Mouse (Mus musculus) hindbrain, embryonic 15.5 days (tissue): ENCODE measurements at regions not wholly inside any gene's neighbourhood (a gene's known extent, or its start where the extent isn't known, plus 50 kb on each side); places are given as distances from the start of the nearest gene placed in this dataset.

Experiments used
- ATAC-seq: fragments of 200-750 bp; cut with Nextera tagmentation; 2 replicates; pipeline ENCODE4 v1.8.0; 2017; ENCODE audit warnings: low read depth, moderate number of reproducible peaks, moderate TSS enrichment; ENCODE audit not compliant: low FRiP score
- H3K27ac ChIP-seq: fragments of 300-500 bp; sonication (generic); replicated peaks from 2 replicates; pipeline ENCODE4 v1.5.1; 2015; ENCODE audit warnings: mild to moderate bottlenecking, inconsistent platforms
- H3K27me3 ChIP-seq: fragments of 300-500 bp; sonication (generic); 2 replicates; pipeline ENCODE4 v1.6.1; 2015; ENCODE audit warnings: control low read depth, inconsistent platforms
- H3K36me3 ChIP-seq: fragments of 300-500 bp; sonication (generic); 2 replicates; pipeline ENCODE4 v1.6.1; 2015; ENCODE audit warnings: control low read depth, inconsistent platforms
- H3K4me1 ChIP-seq: fragments of 300-500 bp; sonication (generic); replicated peaks from 2 replicates; pipeline ENCODE4 v1.6.1; 2015; ENCODE audit warnings: control low read depth, inconsistent platforms
- H3K4me2 ChIP-seq: fragments of 300-500 bp; sonication (generic); 2 replicates; pipeline ENCODE4 v1.6.1; 2015; ENCODE audit warnings: moderate library complexity, mild to moderate bottlenecking, inconsistent platforms
- H3K4me3 ChIP-seq: fragments of 300-500 bp; sonication (generic); 2 replicates; pipeline ENCODE4 v1.5.1; 2015; ENCODE audit warnings: mild to moderate bottlenecking, inconsistent platforms
- H3K9ac ChIP-seq: fragments of 300-500 bp; sonication (generic); 2 replicates; pipeline ENCODE4 v1.6.1; 2015; ENCODE audit warnings: inconsistent platforms
- H3K9me3 ChIP-seq: fragments of 300-500 bp; sonication (generic); 2 replicates; pipeline ENCODE4 v1.6.1; 2016; ENCODE audit warnings: control low read depth, inconsistent platforms
- WGBS: fragments of 180-500 bp; shearing (Covaris S2); methylation state at CpG from one replicate; pipeline ENCODE4 v1.1.7; 2015; 5-methylcytosine and 5-hydroxymethylcytosine counted together

DNA sequence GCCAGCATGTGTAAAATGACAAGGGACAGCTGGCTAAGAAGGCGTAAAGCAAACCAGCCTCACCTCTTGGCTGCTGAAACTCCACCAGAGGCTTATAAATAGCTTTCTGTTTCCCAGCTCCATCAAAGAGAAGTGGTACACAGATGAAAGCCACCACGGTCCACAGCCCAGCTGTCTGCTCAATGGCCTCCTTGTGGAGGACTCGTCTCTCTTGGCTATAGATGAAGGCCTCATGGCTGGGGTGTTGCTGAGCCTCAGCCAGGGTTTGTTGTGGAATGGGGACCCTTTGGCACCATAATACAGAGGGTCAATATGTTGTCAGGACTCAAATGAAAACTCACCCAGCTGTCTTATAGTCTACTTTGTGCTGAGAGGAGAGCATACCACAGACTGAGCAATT lies 385.1 kb downstream of the Sfmbt2 start:
- peaks cover 7% of the 10 kb centered on the region; the same call in 1 of the 2 replicates for H3K4me1 ChIP-seq
- no peak overlapping the region for H3K27ac ChIP-seq
- H3K9me3 ChIP-seq, result no peaks in the 10 kb centered on the region
- H3K36me3 ChIP-seq, result no peaks in the 10 kb centered on the region
- H3K27me3 ChIP-seq, result no peaks in the 10 kb centered on the region
- H3K4me3 ChIP-seq, result no peak overlapping the region
- 0 out of 2 replicates have a peak, but pooled peaks have one; percentile 38 for ATAC-seq
- no peak overlapping the region for H3K9ac ChIP-seq
- 62% methylated on average over 3 of the region's 3 CpGs for WGBS
- no peak overlapping the region for H3K4me2 ChIP-seq

DNA sequence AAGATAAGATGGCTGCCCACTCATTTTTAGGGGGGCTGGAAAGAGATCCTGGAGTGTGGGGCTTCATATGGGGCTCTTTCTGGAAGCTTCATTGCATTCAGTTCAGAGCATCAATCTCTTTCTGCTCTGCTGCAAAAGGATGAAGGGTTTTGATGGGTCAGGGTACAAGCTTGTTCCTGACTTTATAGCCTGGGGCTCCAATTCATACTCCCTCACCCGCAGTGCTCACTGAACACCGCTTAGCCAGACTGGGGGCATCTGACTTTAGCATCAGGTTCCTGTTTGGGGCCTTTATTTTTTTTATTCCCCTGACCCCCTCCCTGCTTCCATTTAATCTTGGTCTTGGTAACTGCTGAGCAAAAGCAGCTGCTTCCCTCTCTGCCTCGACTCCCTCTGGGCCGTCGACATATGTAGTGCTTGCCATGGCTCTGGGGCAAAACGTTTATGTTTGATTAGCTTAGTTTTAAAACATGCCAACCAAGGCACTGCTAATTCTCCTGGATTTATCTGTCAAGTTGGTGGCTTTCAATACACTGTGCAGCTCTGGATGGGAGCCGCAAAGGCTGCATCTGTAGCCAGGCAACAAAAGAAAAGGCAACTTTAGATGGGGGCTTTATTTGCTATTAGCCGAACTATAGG lies 387.0 kb downstream of the Sfmbt2 start:
- ATAC-seq, result peak; percentile 54; the same call in 1 of the 2 replicates
- Histone ChIP-seq H3K27me3 (no peaks in the 10 kb centered on the region), H3K4me2 (no peak overlapping the region), H3K27ac (0 out of 2 replicates have a peak overlapping the region, but pooled peaks have one; percentile 1), H3K36me3 (no peaks in the 10 kb centered on the region), H3K4me1 (peaks cover 7% of the 10 kb centered on the region; the same call in 1 of the 2 replicates), H3K4me3 (no peak overlapping the region), H3K9ac (no peak overlapping the region), H3K9me3 (no peaks in the 10 kb centered on the region)
- 26% methylated on average over 8 of the region's 8 CpGs for WGBS

DNA sequence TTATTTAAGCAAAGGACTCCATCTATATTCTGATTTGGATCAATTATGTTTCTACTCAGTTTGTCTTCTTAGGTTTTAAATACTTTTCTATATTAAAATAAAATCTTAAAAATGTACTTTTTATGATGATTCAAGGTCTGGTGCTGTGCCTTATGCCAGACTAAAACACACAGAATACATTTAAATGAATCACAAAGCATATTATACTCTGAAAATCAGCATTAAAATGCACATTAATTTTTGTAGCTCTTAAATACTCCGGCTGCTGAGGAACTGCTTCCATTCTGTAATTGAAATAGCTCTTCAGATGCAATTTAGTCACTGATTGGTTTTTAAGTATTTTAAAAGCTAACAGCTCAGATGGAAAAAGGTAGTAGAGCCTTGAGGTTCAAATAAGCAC lies 387.6 kb downstream of the Sfmbt2 start:
- peaks cover 7% of the 10 kb centered on the region; the same call in 1 of the 2 replicates for H3K4me1 ChIP-seq
- H3K9me3 ChIP-seq, result no peaks in the 10 kb centered on the region
- H3K4me2 ChIP-seq, result no peak overlapping the region
- ATAC-seq, result no peak
- 50% methylated on average over 1 of the region's 1 CpGs for WGBS
- H3K27ac ChIP-seq, result no peak overlapping the region
- H3K27me3 ChIP-seq, result no peaks in the 10 kb centered on the region
- no peaks in the 10 kb centered on the region for H3K36me3 ChIP-seq
- H3K9ac ChIP-seq, result no peak overlapping the region
- no peak overlapping the region for H3K4me3 ChIP-seq

DNA sequence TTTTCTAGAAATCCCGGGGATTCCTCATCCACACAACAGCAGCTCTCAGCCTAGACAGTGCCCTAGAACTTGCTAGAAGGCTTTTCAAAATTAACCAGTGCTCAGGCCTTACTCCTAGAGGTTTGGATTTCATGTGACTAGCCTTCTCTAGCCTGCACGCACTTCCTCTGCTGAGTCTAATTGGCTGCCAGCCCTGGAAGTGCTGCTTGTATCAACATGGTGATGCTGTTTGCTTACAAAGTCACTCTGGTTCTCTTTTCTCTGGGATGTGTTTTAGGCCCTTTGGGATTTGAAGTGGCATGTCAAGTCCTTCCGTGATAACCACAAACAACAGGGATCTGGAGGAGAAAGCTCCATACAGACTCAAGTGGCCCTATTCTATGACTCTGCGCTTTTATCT lies 391.9 kb downstream of the Sfmbt2 start:
- H3K36me3 ChIP-seq, result no peaks in the 10 kb centered on the region
- peaks cover 4% of the 10 kb centered on the region; the same call in 1 of the 2 replicates for H3K4me1 ChIP-seq
- WGBS, result 83% methylated on average over 4 of the region's 4 CpGs
- no peak overlapping the region for H3K27ac ChIP-seq
- H3K9me3 ChIP-seq, result no peaks in the 10 kb centered on the region
- no peak for ATAC-seq
- H3K4me3 ChIP-seq, result no peak overlapping the region
- no peak overlapping the region for H3K4me2 ChIP-seq
- H3K27me3 ChIP-seq, result no peaks in the 10 kb centered on the region
- no peak overlapping the region for H3K9ac ChIP-seq

DNA sequence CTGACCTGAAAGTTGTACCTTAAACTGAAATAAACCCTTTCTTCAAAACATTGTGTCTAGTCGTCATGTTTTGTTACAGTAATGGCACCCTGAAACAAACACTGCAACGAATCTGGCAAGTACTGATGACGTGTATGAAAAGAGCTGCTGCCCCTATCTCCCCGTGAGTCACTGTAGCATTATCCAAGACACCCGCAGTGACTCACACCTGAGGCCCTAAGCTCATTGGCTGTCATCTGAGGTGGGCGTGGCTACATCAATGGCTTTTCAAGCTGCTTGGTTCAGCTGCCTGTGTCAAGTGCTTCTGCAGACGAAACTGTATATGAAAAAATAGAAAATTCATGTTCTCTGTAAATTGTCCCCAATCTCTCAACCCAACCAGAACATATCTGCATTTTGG lies 388.8 kb upstream of the Prkcq start:
- 63% methylated on average over 7 of the region's 7 CpGs for WGBS

GRCm38 (mm10) chr2:10783594-10783993 lies 388.3 kb upstream of the Prkcq start:
- Histone ChIP-seq H3K4me1 (peaks cover 7% of the 10 kb centered on the region; the same call in 1 of the 2 replicates), H3K9ac (no peak overlapping the region), H3K4me2 (no peak overlapping the region), H3K9me3 (no peaks in the 10 kb centered on the region), H3K27ac (no peak overlapping the region), H3K36me3 (no peaks in the 10 kb centered on the region), H3K27me3 (no peaks in the 10 kb centered on the region), H3K4me3 (no peak overlapping the region)
- WGBS, result 61% methylated on average over 6 of the region's 6 CpGs
- ATAC-seq, result no peak

More for the DNA sequence above, 388.8 kb upstream of the Prkcq start:
- no peak for ATAC-seq
- no peak overlapping the region for H3K9ac ChIP-seq
- H3K9me3 ChIP-seq, result no peaks in the 10 kb centered on the region
- H3K27ac ChIP-seq, result no peak overlapping the region
- H3K27me3 ChIP-seq, result no peaks in the 10 kb centered on the region
- no peak overlapping the region for H3K4me3 ChIP-seq
- H3K4me1 ChIP-seq, result peaks cover 5% of the 10 kb centered on the region; the same call in 1 of the 2 replicates
- H3K36me3 ChIP-seq, result no peaks in the 10 kb centered on the region
- no peak overlapping the region for H3K4me2 ChIP-seq

DNA sequence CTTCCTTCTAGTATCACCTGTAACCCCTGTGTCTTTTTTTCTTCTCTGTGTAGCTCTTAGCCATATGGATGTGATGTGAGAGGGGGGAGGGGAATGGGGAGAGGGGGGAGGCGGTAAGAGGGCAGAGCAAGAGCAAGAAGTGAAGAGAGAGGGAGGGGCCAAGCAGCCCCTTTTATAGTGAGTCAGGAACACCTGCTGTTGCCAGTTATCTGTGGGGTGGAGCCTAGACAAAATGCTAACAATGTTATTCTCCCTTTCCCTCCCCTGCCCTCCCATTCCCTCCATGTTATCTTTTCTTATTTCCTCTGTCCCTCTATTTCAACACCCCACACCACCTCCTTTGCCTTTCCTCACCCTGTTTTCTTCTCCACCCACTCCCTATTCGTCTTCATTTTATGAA lies 387.6 kb upstream of the Prkcq start:
- 56% methylated on average over 1 of the region's 2 CpGs for WGBS
- no peak overlapping the region for H3K27ac ChIP-seq
- H3K27me3 ChIP-seq, result no peaks in the 10 kb centered on the region
- H3K4me2 ChIP-seq, result no peak overlapping the region
- H3K4me1 ChIP-seq, result peaks cover 9% of the 10 kb centered on the region; the same call in 1 of the 2 replicates
- H3K9me3 ChIP-seq, result no peaks in the 10 kb centered on the region
- no peak for ATAC-seq
- H3K36me3 ChIP-seq, result no peaks in the 10 kb centered on the region
- H3K9ac ChIP-seq, result no peak overlapping the region
- H3K4me3 ChIP-seq, result no peak overlapping the region

- Histone ChIP-seq H3K9ac (no peak overlapping the region), H3K9me3 (no peaks in the 10 kb centered on the region), H3K4me2 (no peak overlapping the region), H3K4me1 (peaks cover 9% of the 10 kb centered on the region; the same call in 1 of the 2 replicates), H3K27ac (no peak overlapping the region), H3K36me3 (no peaks in the 10 kb centered on the region), H3K27me3 (no peaks in the 10 kb centered on the region), H3K4me3 (no peak overlapping the region)
- ATAC-seq, result no peak
- 32% methylated on average over 2 of the region's 2 CpGs for WGBS
Measured at GRCm38 (mm10) chr2:10785156-10785555, 386.8 kb upstream of the Prkcq start.

- H3K27me3 ChIP-seq, result no peaks in the 10 kb centered on the region
- WGBS, result 23% methylated on average over 1 of the region's 1 CpGs
- no peak overlapping the region for H3K9ac ChIP-seq
- H3K9me3 ChIP-seq, result no peaks in the 10 kb centered on the region
- peaks cover 7% of the 10 kb centered on the region; the same call in 1 of the 2 replicates for H3K4me1 ChIP-seq
- H3K27ac ChIP-seq, result no peak overlapping the region
- no peaks in the 10 kb centered on the region for H3K36me3 ChIP-seq
- no peak overlapping the region for H3K4me2 ChIP-seq
- peak; percentile 82 for ATAC-seq
- no peak overlapping the region for H3K4me3 ChIP-seq
Measured at GRCm38 (mm10) chr2:10788509-10788908, 383.4 kb upstream of the Prkcq start.

DNA sequence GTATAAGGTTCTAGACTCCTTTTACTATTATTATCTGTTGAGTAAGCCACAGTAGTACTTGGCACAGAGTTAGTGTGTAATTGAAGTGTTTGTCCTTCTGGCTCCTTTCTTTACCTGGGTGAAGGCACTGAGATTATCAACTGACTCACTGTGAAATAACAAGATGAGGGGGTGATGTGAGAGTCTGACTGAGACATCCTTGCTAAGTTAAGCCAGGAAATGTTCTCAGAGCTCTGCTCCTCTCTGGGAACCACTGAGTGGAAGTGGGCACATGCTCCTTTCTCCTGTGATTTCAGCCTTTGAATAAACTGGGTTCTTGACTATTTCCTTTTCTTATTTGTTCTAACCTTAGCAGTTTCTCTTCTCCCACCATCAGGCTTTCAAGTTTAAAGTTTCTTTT lies 380.7 kb upstream of the Prkcq start:
- no peak overlapping the region for H3K4me3 ChIP-seq
- no peak overlapping the region for H3K9ac ChIP-seq
- H3K27me3 ChIP-seq, result no peaks in the 10 kb centered on the region
- no peaks in the 10 kb centered on the region for H3K9me3 ChIP-seq
- no peak overlapping the region for H3K27ac ChIP-seq
- no peaks in the 10 kb centered on the region for H3K36me3 ChIP-seq
- no peak for ATAC-seq
- 0 out of 2 replicates have a peak, but pooled peaks cover 3% of the 10 kb centered on the region for H3K4me1 ChIP-seq
- H3K4me2 ChIP-seq, result no peak overlapping the region

DNA sequence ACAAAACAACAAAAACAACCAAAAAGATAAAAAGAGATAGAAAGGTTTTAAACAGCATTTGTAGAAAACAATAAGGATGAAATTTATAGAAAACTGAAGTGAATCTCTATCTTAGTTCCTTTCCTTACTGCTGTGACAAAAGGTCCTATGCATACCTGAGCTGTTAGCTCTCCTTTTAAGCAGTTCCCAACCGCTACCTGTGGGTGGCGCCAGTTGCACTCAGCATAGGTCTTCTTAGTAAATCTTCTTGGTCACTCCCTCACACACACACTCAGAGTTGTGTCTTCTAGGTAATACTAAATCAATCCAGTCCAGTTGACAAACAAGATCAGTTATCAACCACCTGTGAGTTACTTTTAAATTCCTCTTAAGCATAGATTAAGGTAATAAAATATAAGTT lies 355.5 kb upstream of the Prkcq start:
- Histone ChIP-seq H3K4me2 (no peak overlapping the region), H3K27ac (no peak overlapping the region), H3K27me3 (no peaks in the 10 kb centered on the region), H3K4me1 (no peaks in the 10 kb centered on the region), H3K9ac (no peak overlapping the region), H3K36me3 (no peaks in the 10 kb centered on the region), H3K4me3 (no peak overlapping the region), H3K9me3 (no peaks in the 10 kb centered on the region)
- ATAC-seq, result no peak
- WGBS, result 41% methylated on average over 2 of the region's 2 CpGs

GRCm38 (mm10) chr2:10825278-10826133 lies 346.4 kb upstream of the Prkcq start:
- no peaks in the 10 kb centered on the region for H3K36me3 ChIP-seq
- H3K27me3 ChIP-seq, result no peaks in the 10 kb centered on the region
- 29% methylated on average over 29 of the region's 29 CpGs for WGBS
- H3K9me3 ChIP-seq, result no peaks in the 10 kb centered on the region
- H3K9ac ChIP-seq, result peak overlapping the region; percentile 33; the same call in 1 of the 2 replicates
- H3K27ac ChIP-seq, result no peak overlapping the region
- H3K4me1 ChIP-seq, result peaks cover 6% of the 10 kb centered on the region; the same call in 1 of the 2 replicates
- peak overlapping the region; percentile 40 for H3K4me3 ChIP-seq
- peak; percentile 89 for ATAC-seq
- H3K4me2 ChIP-seq, result peak overlapping the region; percentile 54
